Mouse (Mus musculus) left cerebral cortex, adult 8-10 months (tissue): ENCODE measurements around the gene Hist1h4a. TPM values are rescaled to one million over a fixed set of nuclear protein-coding genes. Genes with fewer than 3 reads are reported as not detected.

ENCODE experiments used
- DNase-seq, 2 experiments: peaks; one replicate each; pipeline ENCODE4 v3.0.0; 2022; ENCODE audit warnings: low spot score in 2 of 2
- total RNA-seq, 4 experiments: library from RNA; stranded (reverse); gene quantifications; 2 replicates each; pipeline ENCODE4 v1.2.4; 2022

Hist1h4a gene
- total RNA-seq, 4 experiments from 2014 or later = 43.4 to 63.5 (median 58.0) TPM

DNA sequence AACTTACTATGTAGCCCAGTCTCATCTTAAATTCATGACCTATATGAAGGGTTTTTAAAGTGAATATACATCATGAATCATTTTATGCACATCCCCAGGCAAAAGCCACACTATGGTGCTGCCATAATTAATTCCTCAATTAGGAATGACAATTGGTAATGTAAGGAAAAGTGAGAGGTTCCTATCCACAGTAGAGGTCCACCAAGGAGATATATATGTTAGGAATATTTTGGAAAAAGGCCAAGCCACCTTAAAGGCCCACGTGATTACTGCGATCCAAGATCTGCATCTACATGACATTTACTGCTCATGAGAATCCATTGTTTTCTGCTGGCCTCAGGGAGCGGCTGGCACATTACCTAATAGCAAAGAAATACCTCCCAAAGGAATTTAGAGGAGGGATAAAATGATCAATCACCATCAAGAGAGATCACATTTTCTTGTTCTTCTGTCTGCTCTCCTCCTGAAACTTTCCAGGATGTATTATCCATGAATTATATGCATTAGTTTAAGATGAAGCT lies 1.7 kb downstream of the Hist1h4a start:
- DNase-seq = no peak

DNA sequence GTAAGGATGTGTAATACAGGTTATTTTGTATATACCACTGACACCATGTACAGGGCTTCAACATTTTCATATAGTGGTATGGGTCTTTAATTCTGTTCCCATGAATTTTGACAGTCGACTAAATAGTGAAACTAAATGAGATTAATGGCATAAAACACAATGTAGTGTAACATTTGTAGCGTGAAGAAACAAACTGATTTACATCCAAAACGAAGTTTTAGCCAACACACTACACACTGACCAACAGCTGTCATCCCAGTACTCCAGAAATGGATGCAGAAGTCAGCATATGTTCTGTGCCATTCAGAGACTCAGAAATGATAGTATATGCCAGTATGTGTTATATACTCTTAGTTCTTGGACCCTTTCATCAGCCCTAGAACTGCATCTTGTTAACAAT lies 3.1 kb downstream of the Hist1h4a start:
- DNase-seq = no peak

DNA sequence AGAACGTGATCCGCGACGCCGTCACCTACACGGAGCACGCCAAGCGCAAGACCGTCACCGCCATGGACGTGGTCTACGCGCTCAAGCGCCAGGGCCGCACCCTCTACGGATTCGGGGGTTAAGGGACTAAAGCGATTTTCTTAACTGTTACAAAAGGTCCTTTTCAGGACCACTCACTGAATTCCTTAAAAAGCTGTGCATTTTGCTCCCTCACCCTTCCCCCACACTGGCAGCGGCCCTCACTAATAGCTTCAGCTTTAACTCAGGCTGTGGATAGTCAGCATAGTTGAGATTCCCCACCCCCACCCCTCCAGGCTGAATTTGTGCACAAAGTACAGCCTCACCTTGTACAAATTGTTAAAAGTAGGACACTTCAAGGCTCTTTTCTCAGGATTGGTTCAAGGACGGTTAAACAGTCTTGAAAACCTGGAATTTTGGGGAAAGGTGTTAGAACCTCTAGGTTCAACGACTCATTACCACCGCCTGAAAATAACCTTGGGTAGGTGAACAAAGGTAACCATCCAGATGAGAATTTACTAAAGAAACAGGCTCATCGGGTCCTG lies 3.7 kb downstream of the Hist1h4a start:
- no peak for DNase-seq

DNA sequence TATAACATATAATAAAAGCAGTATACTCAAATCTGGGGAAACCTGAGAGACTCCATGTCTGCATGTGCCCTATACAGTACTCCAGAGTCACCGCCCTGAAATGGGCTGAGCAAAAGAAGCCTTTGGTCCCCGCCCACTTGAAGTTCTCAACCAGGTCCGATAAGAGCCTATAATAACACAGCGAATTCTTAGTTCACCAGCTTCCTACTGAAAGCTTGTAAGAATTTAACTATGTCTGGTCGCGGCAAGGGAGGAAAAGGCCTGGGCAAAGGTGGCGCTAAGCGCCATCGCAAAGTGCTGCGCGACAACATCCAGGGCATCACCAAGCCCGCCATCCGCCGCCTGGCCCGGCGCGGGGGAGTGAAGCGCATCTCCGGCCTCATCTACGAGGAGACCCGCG lies 4.2 kb downstream of the Hist1h4a start, which contains the start of gene Hist1h4b:
TSS of gene Hist1h4b (plus strand) at position 224 of the 400 bp plus-strand sequence.
- DNase-seq = peak; percentile 68 to 91

DNA sequence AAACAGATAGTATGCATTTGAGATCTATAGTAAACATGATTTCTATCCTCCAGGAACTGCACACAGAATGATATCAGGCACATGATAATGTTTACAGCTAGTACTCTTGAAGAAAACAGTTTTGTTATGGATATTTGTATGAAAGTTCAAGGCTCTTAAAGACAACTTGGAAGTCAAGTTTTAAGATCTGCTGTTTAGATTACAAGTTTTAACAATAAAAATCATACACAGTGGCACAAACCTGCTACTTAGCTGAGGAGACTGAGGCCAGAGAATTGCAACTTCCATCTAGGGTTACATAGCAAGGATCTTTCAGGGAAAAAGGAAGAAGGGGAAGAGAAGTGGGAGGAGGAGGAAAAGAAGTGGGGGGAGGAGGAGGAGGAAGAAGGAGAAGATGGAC lies 6.0 kb downstream of the Hist1h4a start:
- no peak for DNase-seq

DNA sequence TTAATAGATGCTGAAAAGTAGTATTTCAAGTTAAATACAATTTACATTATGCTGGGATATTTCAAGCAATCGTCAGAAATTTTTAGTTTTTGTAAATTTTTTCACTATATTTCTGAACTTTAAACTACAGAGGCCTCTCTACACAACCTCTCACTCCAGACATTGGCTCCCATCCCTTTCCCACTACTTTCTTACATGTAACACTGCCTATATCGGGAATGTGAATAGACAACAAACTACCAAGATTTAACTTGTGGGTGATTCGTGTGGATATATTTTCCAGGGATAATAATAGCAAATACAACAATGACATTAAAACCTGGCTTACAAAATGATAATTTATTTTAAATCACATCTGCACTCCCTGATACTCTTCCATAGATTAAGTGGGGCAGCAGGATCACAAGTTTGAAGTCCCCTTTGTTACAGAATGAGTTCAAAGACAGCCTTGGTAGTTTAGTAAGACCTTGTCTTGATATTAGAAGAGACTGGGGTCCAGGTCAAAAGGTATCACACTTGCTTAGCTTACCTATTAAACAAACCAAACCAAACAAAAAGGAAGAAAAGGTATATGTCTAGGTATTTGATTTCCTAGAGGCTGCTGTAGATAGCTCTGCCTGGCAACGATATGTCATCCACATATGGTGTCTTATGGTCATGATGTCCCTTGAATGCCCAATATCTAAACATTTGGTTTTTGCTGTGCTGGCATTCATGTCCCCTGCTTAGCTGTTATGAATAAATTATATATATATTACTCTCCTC lies 7.5 kb downstream of the Hist1h4a start:
- no peak for DNase-seq

DNA sequence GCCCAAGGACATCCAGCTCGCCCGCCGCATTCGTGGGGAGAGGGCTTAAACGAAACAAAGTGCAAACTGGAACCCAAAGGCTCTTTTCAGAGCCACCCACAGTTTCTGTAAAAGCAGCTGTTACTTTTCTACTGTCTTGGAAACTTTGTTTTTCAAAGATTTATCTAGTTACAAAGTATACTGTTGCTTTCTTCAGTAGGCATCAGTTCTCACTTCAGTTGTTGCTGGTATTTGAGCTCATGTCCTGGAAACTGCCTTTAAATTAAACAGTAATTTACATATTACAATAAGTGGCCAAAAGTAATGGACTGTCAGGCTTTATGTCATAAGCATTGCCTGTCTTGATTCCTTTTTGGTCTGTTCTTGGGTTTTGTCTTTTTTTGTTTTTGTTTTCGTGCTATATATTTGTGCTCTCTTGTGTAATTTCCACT lies 8.3 kb downstream of the Hist1h4a start:
- DNase-seq = no peak

DNA sequence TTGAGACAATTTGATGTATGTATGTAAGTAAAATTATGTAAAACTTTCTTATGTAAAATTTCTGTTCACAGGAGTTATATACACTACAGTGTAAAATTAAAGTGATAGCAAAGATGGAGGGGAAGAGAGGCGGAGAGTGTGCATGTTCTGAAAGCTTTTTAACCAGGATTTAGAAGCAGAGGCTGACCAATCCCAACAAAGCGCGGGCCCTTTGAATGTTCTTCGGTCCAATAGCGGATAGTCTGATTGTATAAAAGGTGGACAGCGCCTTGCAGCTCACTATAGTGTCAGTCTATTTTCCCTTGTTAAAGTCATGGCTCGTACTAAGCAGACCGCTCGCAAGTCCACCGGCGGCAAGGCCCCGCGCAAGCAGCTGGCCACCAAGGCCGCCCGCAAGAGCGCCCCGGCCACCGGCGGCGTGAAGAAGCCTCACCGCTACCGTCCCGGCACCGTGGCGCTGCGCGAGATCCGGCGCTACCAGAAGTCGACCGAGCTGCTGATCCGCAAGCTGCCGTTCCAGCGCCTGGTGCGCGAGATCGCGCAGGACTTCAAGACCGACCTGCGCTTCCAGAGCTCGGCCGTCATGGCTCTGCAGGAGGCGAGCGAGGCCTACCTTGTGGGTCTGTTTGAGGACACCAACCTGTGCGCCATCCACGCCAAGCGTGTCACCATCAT lies 8.8 kb downstream of the Hist1h4a start, which contains the start of gene Hist1h3b:
TSS of gene Hist1h3b (plus strand) at position 201 of the 675 bp plus-strand sequence.
- peak; percentile 88 to 92 for DNase-seq

DNA sequence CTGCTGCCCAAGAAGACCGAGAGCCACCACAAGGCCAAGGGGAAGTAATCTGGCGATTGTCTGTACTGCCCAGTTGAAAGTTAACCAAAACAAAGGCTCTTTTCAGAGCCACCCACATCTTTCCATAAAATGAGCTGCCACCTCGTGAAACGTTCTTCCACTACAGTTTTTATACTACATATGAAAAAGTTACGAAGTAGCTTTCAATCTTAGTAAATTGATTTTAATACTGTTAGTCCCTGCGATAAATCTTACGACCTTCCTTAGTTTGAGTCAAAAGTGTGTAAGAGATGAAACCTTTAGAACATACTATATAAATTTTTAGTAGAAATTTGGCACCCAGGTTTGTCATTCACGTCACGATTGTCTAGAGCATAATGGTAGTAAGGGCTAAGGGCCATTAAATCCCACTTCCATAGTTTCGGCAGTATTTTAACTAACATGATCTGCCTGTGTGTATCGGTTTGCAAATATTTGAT lies 9.5 kb downstream of the Hist1h4a start:
- DNase-seq = no peak

DNA sequence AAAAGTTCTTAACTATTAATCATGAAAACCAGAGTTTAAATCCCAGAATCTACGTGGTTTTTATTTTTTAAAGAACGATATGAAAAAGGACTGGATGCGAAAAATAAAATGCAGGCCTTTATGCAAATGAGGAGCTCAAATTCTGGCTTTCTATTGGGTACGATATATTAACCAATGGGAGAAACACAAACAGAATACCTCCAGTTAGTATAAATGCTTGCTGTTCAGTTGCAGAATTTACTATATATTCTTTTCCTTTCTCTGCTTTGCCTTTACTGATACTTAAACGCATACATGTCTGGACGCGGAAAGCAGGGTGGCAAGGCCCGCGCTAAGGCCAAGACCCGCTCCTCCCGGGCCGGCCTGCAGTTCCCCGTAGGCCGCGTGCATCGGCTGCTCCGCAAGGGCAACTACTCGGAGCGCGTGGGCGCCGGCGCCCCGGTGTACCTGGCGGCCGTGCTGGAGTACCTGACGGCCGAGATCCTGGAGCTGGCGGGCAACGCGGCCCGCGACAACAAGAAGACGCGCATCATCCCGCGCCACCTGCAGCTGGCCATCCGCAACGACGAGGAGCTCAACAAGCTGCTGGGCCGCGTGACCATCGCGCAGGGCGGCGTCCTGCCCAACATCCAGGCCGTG lies 10.1 kb downstream of the Hist1h4a start, which contains the start of gene Hist1h2ab:
TSS of gene Hist1h2ab (plus strand) at position 288 of the 639 bp plus-strand sequence.
- DNase-seq = peak in 1 of 2 experiments; percentile 52

DNA sequence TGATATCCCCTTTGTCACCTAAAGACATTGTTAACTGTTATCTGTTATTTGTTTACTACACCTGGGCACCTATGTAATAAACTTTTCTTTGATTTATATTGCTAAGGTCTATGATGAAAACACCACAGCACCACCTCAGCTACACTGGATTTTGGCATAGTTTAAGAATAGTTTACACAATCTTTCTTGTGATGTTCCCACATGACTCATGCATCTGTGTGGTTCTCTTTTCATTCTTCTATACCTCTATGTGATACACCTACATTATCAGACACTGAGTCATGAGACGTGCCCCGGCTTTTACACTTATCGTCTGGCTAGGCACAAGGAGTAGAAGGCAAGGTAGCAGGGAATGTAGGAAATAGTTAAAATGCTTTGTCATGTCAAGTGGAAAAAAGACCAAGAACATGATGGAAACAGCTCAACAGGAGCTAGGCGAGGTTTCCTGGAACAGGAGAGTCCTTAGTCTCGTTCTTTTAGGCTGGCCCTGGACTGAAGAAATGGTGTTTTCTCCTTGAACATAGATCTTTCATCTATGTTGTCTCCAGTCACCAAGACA lies 11.4 kb downstream of the Hist1h4a start:
- DNase-seq = no peak

DNA sequence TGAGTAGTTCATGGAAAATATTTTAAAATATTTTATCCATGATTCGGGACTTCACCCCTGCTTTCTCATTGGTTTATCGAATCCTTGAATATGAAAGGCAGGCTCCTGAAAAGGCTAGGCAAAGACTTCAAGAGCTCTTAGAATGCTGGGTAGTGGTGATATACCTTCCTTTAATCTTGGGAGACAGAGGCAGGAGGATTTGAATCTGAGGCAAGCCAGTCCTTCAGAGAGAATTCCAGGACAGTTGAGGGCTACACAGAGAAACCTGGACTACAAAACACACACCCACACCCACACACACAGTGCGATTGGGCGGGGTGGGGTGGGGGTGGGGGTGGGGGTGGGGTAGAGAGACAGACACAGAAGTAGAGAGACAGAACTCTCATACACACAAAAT lies 13.1 kb downstream of the Hist1h4a start:
- no peak for DNase-seq

DNA sequence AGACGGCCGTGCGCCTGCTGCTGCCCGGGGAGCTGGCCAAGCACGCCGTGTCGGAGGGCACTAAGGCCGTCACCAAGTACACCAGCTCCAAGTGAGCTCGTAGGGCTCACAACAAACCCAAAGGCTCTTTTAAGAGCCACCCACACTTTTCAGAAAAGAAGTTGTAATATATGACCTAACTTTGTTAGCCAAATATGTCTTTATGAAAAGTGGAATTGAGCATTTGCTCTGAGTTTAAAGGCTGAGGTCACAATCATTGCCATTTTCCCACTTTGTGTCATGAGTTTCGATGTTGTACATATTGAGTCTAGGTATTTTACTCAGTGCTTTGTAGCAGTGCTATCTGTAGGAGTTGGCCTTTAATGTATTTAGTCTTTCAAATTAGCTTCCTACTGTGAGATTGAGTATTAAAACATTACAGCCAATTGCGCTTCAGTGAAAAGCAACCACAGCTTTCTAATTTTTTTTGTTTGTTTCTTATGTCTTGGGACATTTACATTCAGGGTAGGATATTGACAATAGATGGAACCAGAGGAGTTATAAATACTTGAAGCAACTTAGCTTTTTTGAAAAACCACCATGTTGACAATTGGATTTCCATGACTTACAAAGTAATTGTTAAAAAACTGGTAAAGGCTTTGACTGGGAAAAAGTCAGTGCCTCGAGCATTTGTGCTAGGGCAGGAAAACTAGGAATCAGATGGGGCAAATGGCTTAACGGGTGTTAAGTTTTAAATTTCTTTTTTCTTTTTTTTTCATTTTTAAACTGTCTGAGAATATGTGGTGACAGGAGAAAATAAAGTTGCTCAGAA lies 13.7 kb downstream of the Hist1h4a start:
- DNase-seq = no peak

DNA sequence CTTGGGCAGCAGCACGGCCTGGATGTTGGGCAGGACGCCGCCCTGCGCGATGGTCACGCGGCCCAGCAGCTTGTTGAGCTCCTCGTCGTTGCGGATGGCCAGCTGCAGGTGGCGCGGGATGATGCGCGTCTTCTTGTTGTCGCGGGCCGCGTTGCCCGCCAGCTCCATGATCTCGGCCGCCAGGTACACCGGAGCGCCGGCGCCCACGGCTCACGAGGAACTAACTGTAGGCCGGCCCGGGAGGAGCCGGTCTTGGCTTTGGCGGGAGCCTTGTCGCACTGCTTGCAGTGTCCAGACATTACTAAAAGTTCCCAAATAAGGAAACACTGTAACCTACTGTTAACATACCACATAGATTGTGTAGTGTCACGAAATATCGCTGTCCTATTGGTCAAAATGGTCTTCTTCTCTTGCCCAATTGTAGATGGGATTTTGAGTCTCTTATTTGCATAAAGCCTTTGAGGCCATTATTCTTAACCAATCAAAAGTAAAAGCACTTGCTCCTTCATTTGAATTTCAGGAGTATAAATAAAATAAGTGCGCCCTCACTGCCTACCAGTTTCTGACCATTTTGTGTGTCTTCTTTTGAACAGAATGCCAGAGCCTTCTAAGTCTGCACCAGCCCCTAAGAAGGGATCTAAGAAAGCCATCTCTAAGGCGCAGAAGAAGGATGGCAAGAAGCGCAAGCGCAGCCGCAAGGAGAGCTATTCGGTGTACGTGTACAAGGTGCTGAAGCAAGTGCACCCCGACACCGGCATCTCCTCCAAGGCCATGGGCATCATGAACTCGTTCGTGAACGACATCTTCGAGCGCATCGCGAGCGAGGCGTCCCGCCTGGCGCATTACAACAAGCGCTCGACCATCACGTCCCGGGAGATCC lies 14.6 kb downstream of the Hist1h4a start, which contains the start of gene Hist1h2bb:
TSS of gene Hist1h2bb (plus strand) at position 534 of the 880 bp plus-strand sequence.
- DNase-seq = peak; percentile 65 to 80

DNA sequence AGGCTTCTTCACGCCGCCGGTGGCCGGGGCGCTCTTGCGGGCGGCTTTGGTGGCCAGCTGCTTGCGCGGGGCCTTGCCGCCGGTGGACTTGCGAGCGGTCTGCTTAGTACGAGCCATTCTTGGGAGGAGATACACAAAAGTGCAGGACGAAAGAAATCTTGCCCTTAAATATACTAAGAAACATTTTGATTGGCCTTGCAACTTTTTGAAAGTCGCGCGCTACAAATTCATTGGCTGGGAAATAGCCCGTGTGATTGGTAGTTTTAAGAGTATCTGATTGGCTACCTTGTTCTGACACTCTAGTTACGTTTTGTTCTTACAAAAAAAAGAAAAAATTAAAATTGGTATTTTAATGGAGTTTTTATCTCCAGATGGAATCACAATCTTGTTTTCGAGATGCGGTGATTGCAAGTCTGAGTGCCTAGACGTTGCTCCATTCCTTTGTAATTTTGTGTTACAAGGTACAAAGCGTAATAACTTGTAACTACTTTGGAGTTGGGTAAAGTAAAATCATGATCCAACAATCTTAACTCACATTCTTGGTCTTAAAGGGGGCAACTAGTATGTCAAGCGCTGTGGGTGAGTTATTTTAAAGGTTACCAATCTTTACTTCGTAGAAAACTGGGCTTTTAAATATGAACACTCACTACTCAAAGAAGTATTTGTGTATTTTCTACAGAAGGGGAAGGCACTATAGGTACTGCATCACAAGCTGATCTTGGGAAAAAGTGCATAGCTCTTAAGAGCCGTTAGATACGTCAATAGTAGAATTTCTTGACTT lies 15.5 kb downstream of the Hist1h4a start, which contains the start of gene Hist1h3c:
TSS of gene Hist1h3c (minus strand) at position 222 of the 781 bp plus-strand sequence.
- peak; percentile 71 to 81 for DNase-seq

DNA sequence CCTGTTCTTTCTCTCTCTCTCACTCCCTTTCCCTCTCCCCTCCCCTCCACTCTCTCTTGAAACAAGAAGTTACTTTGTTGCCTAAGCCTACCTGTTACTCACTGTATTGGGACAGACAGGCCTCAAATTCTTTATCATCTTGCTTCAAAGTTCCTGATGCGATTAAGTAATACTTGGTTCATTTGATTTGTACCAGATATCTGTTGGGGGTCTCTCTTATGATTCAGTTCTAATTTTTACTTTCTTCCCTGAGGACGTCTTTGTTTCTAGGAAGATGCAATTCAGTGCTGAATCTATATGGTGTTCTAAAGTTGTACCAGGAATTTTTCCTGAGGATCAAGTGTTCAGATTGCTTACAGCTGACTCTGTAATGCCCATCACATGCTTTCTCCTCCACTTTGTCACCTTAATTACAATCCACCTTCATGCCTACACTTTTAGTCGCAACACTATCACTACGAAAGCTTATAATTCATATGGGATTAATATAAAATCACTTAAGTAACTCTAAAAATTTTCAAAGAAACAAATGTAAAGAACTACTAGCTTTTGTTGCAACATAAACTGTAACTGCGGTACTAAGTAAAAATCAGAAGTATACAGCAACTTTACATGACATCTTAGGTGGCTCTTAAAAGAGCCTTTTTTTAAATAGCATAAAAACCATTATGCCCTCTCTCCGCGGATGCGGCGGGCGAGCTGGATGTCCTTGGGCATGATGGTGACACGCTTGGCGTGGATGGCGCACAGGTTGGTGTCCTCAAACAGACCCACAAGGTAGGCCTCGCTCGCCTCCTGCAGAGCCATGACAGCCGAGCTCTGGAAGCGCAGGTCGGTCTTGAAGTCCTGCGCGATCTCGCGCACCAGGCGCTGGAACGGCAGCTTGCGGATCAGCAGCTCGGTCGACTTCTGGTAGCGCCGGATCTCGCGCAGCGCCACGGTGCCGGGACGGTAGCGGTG lies 16.3 kb downstream of the Hist1h4a start:
- DNase-seq = no peak

DNA sequence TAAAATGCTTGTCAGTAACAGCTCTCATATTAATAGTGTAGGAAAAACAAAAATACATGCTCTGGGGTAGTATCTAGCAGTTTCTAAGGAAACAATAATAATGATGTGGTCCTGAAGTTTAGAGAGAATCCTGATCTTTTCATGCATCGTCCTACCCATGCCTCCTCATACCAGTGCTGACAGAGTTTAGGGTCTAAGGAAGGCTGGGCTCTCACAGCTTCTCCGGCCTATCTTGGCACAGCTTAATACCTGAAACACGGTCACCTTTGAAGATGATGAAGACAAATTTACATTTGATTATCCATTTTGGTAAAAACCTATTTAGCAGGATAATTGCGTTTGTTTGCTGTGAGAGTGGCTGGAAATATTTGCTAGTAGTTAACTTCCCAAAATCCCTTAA lies 17.1 kb downstream of the Hist1h4a start:
- no peak for DNase-seq
